Mouse (Mus musculus) ovary, postnatal 36 days (tissue): Measurements from ENCODE around the gene Gm15130.

Source experiments
- DNase-seq: peaks from one replicate; pipeline ENCODE4 v3.0.0; 2022; ENCODE audit warnings: low spot score, mixed read lengths

Gene Gm15130

GRCm38 (mm10) chr2:111152836-111153235 lies at the start of gene Gm15130:
TSS of gene Gm15130 (minus strand) at chr2:111152936.
- DNase-seq = no peak

- no peak for DNase-seq
These were observed 29.3 kb upstream of the Gm15130 start for GRCm38 (mm10) chr2:111182068-111182467.

- DNase-seq = no peak
These were observed 17.0 kb downstream of the Gm15130 start for GRCm38 (mm10) chr2:111135739-111136138.

GRCm38 (mm10) chr2:111105882-111106281 lies 46.9 kb downstream of the Gm15130 start, which contains the start of gene Gm13941:
TSS of gene Gm13941 (minus strand) at chr2:111105982.
- DNase-seq = no peak
